Mouse (Mus musculus) 3T3-L1 (cell line): Measurements from ENCODE around the gene Cd33.

Source experiments
- DNase-seq: peaks from one replicate; pipeline ENCODE4 v3.0.0-alpha.2; 2015; ENCODE audit warnings: low read depth, low spot score

The Cd33 gene

DNA sequence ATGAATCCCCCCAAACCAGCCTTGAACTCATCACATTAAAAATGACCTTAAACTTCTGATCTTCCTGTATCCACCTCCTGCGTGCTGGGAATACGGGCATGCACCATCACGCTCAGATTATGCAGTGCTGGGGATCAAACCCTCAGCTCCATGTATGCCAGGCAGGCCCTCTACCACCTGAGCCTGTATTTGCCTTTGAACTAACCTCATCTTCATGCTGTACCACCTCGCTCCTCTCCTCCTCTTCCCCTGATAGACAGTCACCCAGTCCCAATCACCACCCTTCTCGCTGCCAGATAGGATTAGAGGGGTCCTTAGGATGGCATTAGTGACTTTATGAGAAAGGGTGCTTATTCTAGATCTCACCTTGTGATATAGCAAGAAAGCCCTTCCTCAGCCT is 29.2 kb downstream of the Cd33 start:
- DNase-seq = no peak

DNA sequence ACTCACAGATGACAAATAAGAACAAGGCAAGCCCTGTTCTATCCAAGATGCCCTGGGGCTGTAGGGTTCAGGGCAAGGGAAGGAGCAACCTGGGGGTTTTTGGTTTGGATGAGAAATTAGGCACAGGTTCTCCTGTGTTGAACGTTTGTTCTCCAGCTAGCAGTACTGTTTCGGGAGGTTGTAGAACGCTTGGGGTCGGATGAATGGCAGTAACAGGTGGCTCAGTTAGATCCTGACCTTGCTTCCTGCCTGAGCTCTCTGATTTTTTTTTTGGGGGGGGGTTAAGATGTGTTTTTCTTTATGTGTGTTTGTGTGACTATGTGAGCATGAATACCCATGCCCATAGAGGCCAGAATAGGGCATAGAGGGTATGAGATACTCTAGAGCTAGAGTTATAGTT is 31.7 kb downstream of the Cd33 start:
- DNase-seq = no peak

DNA sequence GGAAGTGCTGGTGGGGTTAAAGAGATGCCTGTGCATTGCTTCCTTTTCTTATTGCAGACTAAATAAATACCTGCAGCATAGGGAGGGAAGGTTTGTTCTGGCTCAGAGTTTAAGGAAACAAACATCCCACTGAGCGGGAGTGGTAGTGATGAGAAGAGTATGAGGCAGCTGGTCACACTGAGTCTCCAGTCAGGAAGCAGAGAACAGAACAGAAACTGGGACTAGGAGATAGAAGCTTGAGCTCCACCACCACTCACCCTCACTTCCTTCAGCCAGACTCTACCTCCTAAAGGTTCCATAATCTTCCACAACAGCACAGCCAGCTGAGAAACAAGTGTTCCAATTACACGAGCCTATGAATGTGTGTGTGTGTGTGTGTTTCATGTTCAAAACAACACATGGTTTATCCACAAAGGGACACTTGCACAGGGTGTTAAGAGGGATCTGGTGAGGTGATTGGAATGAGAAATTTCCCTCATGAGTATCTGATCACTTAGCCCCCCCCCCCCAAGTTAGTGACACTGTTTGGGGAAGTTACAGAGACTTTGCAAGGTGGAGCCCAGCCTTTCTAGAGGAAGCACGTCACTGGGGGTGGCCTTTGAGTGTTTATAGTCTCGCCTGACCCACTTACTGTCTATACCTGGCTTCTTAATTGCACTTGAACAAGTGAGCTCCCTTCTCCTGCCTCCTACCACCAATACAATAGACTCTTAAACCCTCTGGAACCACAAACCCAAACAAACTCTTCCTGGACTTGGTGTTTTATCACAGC is 32.3 kb downstream of the Cd33 start:
- DNase-seq = no peak

DNA sequence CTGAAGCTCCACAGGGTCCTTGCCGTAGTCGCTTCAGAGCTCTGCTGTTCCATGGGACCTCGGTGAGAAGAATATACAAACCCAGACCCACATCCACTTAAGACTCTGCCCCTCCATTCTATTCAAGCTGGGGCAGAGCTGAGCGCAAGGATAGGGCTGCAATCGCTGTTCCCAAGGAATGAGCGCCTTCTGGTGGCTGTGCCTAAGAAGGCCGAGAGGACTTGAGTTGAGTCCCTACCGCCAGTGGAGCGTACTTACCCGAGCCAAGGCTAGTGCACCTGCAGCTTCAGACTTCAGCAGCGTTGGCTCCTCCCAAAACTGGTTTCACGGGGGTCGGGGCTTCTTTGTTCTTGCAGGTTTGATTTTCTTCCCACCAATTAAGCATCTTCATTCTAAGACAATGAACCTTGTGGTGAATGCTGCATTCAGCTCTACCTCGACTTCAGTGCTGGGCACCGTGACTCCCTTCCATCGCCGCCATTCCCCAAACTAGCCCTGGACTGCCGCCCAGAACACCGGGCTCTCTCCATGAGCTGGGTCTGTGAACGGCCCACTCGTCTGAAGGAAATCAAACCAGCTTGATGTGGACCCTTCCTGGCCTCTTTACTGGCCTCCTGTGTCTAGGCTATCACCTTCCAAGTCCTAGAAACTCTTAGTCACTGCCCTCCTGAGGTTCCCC is 48.7 kb downstream of the Cd33 start:
- DNase-seq = no peak

DNA sequence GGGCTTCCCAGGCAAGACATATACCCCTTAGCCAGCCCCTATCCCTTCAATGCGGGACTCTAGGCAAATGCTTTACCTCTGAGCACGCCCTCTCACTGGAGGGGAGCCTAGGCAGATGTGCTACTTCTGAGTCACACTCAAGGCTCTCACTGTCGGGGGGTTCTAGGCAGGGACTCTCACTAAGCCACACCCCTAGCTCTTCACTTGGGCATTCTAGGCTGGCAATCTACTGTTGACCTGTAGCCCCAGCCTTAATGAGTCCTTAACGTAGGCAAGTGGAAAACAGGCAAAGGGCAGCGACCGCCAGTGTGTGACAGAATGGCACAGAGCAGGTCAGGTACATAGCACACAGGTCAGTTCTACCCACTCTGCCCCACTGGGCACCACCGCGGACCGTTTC is 53.4 kb downstream of the Cd33 start:
- no peak for DNase-seq

DNA sequence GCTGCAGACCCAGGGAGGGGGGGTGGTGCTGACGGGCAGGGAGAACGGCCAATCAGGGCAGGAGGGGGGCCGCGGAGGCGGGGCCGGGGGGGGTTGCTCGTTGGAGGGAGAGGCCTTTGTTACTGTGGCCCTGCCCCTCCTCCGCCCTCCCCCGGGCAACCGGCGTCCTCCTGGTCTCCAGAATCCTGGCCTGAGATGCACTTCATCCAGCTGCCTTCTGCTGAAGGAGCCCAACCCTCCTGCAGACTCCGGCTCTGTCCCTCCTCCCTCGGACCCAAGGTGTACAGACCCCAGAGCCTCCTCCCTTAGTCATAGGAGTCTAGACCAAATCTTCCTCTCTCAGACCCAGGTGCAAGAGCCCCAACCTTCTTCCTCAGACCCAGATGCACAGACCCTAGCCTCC is 54.0 kb downstream of the Cd33 start:
- DNase-seq = peak; percentile 48

DNA sequence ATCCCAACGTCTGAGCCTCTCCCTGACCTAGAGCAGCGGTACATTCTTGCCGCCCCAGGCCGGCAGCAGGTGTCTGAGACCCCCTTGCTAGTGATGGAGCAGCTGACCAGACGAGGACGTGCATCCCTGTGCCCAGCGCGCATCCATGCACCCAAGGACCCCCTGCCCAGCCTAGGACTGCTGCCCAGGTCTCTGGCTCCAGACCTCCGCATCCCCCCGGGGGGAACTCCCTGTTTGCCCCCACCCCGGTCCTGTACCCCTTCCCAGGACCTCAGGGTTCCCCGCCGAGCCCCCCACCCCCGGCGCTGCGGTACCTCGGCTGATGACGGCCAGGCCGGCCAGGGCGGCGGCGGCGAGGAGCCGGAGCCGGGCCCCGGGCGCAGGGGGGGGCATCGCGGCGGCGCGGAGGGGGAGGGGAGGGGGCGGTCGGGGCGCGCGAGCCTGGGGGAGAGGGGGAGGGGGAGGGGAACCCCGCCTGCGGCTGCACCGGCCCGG is 54.5 kb downstream of the Cd33 start, which contains the start of gene Iglon5:
Gene Iglon5, minus strand, starts transcription at position 445 of the 495 bp plus-strand sequence.
- DNase-seq = no peak

DNA sequence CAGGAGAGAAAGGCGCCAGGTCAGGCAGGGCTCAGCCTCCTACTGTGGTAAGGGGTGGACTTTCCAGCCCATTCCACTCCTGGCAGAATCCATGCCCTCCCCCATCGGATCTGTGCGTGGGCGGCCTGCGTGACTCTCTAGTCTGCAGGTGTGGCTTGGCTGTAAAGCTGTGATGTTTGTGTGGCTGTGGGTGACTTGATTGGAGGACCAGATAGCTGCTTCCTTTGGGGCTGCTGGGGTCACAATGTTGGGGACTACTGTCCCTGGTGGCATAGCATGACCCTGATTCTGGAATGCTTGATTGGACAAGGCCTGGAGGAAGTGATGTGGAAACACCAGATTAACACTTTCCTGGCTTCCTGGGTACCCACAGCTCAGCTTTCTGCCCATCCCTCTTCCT is 55.6 kb downstream of the Cd33 start:
- DNase-seq = no peak

DNA sequence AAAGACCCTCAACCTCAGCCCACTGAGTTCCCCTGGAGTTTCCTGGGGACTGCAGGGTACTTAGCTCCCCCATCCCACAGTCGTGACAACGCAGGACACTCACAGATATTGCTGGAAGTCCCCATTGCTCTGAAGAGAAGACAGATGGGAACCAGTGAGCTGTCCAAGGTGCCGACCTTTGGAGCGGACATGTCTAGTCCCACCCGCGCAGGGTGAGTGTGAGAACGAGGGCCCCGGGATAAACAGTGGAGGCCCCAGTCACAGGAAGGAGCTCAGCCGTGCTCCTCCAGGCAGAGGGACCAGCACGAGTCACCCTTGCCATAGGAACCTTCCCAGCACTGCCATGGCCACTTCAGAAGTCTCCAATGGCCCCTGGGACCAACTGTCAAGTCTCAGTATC is 61.0 kb downstream of the Cd33 start:
- peak; percentile 41 for DNase-seq

DNA sequence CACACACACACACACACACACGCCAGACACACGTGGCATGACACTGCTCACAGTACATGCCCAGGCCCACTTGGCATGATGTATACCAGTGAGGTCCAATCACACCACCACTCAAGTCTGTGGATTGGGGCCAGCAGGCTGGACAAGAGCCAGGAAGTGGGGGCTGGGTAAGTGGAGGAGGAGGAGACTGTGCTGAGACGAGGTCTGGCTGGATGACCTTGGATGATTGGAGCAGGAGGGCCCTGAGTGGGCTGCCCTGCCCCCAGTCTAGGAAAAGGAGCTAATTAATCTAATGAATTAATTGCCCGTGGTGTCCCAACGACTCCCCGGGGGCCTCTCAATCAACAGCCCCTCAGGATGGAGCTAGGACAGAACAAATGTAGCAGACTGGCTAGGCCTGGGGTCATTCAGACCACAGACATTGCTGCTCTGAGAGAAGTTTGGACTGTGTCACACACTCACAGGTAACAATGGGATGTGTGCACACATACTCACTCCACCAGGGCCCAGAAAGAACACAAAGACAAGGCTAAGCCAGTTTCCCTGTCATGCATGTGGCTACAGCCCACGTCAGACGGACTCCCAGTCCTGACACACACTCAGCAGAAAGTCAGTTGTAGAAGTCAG is 62.0 kb downstream of the Cd33 start:
- DNase-seq = no peak

DNA sequence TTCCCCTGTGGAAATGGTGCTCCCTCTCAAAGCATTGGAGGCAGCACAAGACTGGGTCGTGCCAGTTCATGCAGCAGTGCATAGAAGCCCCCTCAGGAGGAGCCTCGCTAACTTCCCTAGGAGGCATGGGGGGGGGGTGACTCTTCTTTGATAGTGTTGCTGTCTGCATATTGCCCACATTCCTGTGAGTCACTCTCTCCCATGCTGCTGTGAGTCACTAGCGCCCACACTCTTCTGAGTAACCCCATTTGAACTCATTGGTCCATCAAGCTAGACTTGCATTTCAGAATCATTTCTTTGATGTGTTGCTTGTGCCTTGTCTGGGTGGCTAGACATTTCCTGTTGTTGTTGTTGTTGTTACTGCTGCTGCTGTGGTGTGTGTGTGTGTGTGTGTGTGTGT is 63.0 kb downstream of the Cd33 start:
- peak; percentile 87 for DNase-seq

DNA sequence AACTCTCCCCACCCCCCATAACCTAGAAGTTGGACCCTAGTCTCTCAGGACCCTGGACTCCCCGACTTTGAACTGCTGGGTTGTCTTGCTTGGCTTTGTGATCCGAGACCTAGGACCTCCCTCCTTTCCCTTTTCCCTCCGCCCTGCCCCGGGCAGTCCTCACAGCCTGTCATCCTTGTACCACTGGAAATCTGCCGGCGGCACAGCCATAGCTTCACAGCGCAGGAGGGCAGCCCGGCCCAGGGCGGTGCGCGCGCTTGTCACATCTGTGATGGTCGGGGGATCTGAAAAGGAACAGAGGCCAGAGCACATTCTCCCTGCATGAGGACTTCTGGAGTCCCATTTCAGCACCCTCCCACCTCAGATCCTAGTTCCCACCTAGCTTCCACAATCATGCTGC is 67.9 kb downstream of the Cd33 start:
- no peak for DNase-seq

DNA sequence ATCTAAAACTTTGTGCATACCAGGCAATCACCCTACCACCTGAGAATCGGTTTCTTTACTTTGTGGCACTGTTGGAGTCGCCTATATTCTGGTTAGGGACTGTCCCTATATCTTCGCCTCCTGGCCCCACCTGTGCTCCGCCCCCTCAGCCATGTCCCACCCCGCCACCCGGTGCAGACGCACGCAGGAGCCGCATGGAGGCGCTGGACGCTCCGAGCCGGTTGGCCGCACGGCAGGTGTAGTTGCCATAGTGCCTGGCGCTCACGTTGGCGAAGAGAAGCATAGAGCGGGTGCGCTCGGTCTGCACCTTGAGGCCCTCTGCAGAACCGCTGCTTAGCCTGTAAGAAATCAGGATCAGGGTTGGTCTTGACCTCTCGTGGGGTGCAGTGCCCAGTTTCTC is 68.5 kb downstream of the Cd33 start:
- DNase-seq = no peak
